Mouse (Mus musculus): Measurements from ENCODE around the gene Pdilt. TPM values are rescaled to one million over a fixed set of nuclear protein-coding genes. Genes with fewer than 3 reads are reported as not detected.

The Pdilt gene
- polyA plus RNA-seq, 1 experiment from 2014 or later = not detected

DNA sequence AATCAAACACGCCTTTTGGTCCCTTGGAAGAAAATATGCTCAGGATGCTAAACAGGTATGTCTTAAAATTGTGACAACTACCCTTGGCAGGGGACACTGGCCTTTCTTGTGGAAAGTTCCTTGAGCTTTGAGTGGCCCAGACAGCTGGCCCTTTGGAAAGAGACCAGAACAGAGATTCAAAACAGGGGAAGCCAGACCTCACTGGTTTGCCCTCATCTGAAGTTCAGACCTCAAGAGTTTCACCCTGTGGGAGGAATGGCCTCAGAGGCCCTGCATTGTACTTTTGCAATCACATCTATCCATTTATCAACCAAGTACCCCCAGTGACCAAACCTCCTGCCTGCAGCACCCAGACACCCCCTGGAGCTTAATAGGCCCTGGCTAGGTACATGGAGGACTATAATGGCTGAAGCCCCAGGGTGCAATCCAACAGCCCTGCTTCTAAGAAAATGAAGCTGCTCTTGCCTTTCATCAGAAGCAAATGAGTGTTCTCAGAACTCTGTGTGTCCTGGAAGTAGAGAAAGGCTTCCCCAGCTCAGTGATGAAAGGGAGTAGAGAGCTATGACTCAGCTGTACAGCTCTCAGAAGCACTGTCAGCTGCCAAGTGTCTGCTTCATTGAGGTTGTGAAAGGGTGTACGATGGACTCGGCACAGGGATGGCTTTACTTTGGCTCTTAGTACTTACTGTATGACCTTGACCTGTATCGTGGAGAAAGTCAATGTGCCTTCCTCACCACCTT lies 33.1 kb downstream of the Pdilt start:
- WGBS = 82% methylated on average over 4 of the region's 4 CpGs
- Histone ChIP-seq H3K27ac (no peak overlapping the region), H3K9ac (no peak overlapping the region), H3K4me3 (no peak overlapping the region), H3K4me1 (no peaks in the 10 kb centered on the region), H3K9me3 (no peaks in the 10 kb centered on the region), H3K27me3 (no peaks in the 10 kb centered on the region), H3K36me3 (no peaks in the 10 kb centered on the region), H3K4me2 (replicated peaks) (no peak overlapping the region)
- ATAC-seq (ENCODE audit: insufficient number of reproducible peaks, insufficient read depth, low FRiP score, low TSS enrichment) = no peak

DNA sequence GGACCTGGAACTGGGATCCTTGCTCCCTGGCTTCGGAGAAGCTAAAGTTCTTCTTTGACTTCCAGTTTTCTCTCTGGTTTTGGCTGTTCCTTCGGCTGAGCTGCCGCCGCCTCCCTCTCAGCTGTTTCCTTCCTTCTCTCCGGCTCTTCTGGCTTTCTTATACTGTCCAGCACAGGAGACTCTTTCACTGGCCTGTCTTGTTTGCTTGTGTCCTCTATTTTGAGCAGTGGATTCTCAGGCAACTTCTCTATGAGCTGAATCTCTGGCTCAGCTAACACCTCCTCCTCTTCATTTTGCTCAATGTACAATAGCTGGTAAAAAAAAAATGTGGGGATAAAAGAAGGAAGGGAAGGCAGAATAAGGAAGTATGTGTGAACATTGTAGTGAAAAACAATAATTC lies 36.6 kb downstream of the Pdilt start:
- no peaks in the 10 kb centered on the region for H3K4me1 ChIP-seq
- no peak overlapping the region for H3K4me3 ChIP-seq
- no peak overlapping the region for H3K9ac ChIP-seq
- H3K27me3 ChIP-seq = no peaks in the 10 kb centered on the region
- ATAC-seq (ENCODE audit: insufficient number of reproducible peaks, insufficient read depth, low FRiP score, low TSS enrichment) = no peak
- H3K4me2 ChIP-seq (replicated peaks) = no peak overlapping the region
- H3K36me3 ChIP-seq = no peaks in the 10 kb centered on the region
- 86% methylated on average over 5 of the region's 5 CpGs for WGBS
- no peaks in the 10 kb centered on the region for H3K9me3 ChIP-seq
- H3K27ac ChIP-seq = no peak overlapping the region

DNA sequence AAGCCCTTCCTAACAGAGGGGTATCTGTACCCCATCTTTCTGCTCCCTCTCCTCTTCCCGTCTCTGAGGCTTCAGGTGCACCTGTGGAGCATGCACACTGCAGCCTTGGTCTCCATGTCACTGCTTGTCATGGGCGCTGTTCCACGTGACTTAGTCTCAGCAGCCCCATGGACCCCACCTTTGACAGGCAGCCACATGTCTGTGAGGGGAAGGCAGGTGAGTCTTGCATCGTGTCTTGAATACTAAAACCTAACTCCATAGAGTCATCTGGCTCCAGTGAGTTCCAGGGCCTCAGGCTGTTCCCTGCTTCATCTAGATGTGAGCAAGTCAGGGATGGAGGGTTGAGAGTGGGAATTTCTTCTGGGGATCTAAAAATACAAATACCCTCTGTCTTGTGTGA lies 39.1 kb downstream of the Pdilt start:
- ATAC-seq (ENCODE audit: insufficient number of reproducible peaks, insufficient read depth, low FRiP score, low TSS enrichment) = no peak

DNA sequence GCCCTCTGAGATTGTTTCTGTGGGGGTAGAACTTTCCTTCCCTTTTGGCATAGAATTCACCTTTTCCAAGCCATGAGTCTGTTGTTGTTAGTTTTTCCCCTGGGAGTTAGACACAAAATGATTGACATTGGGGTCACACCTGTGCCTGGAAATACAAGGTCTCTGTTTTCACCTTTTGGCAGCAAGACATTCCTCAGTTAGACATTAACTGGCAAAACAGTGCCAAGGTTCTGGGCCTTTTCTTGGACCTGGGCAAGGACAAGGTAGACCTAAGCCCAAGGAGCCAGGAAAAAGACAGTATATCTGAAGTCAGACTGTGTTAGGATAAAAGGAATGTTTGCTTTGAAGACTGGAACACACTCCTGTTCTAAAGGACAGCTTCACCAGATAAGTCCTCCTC lies 44.0 kb downstream of the Pdilt start, which contains the start of gene Umod:
Umod (minus strand) TSS at position 27 of the 400 bp plus-strand sequence.
- Histone ChIP-seq H3K9ac (no peak within 1 kb of the TSS), H3K4me2 (replicated peaks) (no peak within 1 kb of the TSS), H3K27ac (no peak within 1 kb of the TSS), H3K36me3 (no peaks in the 10 kb centered on the region), H3K4me3 (no peak within 1 kb of the TSS), H3K9me3 (no peaks in the 10 kb centered on the region), H3K4me1 (no peaks in the 10 kb centered on the region), H3K27me3 (no peaks in the 10 kb centered on the region)
- ATAC-seq (ENCODE audit: insufficient number of reproducible peaks, insufficient read depth, low FRiP score, low TSS enrichment) = no peak

More for the DNA sequence above, 39.1 kb downstream of the Pdilt start:
- no peak overlapping the region for H3K27ac ChIP-seq
- no peak overlapping the region for H3K4me2 ChIP-seq (replicated peaks)
- WGBS = 85% methylated on average over 4 of the region's 4 CpGs
- H3K36me3 ChIP-seq = no peaks in the 10 kb centered on the region
- H3K27me3 ChIP-seq = no peaks in the 10 kb centered on the region
- H3K9me3 ChIP-seq = no peaks in the 10 kb centered on the region
- H3K9ac ChIP-seq = no peak overlapping the region
- no peaks in the 10 kb centered on the region for H3K4me1 ChIP-seq
- no peak overlapping the region for H3K4me3 ChIP-seq

DNA sequence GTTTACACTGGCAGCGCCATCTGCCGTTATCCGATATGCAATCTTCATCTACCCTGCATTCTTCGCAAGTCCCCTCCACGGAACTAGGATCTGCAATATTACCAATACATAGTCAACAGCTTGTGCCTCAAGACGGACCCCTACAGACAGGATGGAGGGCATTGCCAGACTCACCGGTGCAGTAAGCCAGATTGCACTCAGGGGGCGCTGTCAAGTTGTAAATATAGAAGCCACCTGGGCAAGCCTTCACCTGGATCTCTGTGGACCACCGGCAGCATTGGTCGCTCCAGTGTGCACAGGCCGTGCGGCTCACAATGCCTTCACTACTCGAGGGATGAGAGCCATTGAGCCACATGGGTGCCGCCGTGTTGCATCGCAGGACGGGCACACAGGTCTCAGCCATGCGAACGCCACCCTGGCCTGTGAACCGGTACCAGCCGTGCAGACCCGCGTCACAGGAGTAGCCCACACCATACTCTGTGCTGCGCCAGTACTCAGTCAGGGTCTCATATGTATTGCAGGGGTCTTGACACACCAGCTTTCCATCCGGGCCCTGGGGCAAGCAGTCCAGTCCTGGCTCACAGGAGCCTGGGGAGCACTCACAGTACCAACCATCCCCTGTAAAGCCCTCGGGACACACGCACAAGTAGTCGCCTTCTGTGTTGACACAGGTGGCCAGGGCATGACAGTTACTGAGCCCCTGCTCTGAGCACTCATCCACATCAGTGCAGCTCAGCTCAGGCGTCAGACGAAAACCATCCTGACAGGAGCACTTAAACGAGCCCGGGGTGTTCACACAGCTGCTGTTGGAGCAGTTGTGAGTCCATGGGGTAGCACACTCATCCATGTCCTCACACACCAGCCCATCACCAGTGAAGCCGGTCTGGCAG lies 46.5 kb downstream of the Pdilt start:
- peak; percentile 62; the same call in 1 of the 2 replicates for ATAC-seq (ENCODE audit: insufficient number of reproducible peaks, insufficient read depth, low FRiP score, low TSS enrichment)
- no peaks in the 10 kb centered on the region for H3K4me1 ChIP-seq
- 70% methylated on average over 33 of the region's 33 CpGs for WGBS

DNA sequence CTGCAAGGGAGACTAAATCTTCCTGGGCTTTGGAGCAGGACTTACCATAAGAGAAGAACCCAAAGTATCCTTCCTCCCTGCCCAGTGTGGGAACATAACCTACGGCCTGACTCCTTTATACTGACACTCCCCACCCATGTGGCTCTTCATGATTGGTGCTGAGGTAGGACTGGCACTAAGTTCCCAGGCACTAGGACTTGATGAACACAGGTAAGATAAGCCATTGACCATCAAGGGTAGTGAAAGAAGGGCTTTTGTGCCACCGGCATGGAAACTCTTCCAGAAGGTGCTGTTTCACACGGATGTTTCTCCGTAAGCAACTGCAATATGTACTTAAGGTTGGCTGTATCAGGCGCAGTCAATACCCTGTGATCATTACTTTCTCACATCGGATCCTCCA lies 64.1 kb downstream of the Pdilt start, which contains the start of gene Gp2:
Gp2 (minus strand) TSS at position 101 of the 400 bp plus-strand sequence.
- no peak for ATAC-seq (ENCODE audit: insufficient number of reproducible peaks, insufficient read depth, low FRiP score, low TSS enrichment)
- 91% methylated on average over 6 of the region's 6 CpGs for WGBS
- H3K27me3 ChIP-seq = no peaks in the 10 kb centered on the region

More for the DNA sequence above, 46.5 kb downstream of the Pdilt start:
- Histone ChIP-seq H3K4me2 (replicated peaks) (no peak overlapping the region), H3K36me3 (no peaks in the 10 kb centered on the region), H3K9me3 (no peaks in the 10 kb centered on the region), H3K4me3 (no peak overlapping the region), H3K27ac (no peak overlapping the region), H3K27me3 (no peaks in the 10 kb centered on the region), H3K9ac (no peak overlapping the region)

DNA sequence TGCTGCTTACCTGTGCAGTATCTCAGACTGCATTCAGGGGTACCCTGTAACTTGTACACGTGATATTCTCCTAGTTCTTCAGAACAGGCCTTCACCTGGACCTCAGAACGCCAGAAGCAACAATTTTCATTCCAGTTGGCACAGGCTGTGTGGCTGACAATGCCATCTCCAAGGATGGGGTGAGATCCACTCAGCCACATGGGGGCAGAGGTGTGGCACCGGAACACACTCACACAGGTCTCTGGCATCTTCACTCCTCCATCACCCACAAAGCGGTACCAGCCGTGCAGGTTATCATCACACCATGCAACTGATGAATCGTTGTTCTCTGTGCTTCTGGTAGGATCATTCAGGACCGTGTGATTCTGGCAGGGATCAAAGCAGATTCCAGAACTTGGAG lies 69.1 kb downstream of the Pdilt start:
- 81% methylated on average over 7 of the region's 7 CpGs for WGBS
- Histone ChIP-seq H3K4me3 (no peak overlapping the region), H3K9ac (no peak overlapping the region), H3K4me1 (no peaks in the 10 kb centered on the region), H3K4me2 (replicated peaks) (no peak overlapping the region), H3K9me3 (no peaks in the 10 kb centered on the region), H3K36me3 (no peaks in the 10 kb centered on the region), H3K27ac (no peak overlapping the region), H3K27me3 (no peaks in the 10 kb centered on the region)
- no peak for ATAC-seq (ENCODE audit: insufficient number of reproducible peaks, insufficient read depth, low FRiP score, low TSS enrichment)

More for the DNA sequence above, 64.1 kb downstream of the Pdilt start, which contains the start of gene Gp2:
- no peaks in the 10 kb centered on the region for H3K36me3 ChIP-seq
- H3K9ac ChIP-seq = no peak within 1 kb of the TSS
- H3K27ac ChIP-seq = no peak within 1 kb of the TSS
- no peaks in the 10 kb centered on the region for H3K9me3 ChIP-seq
- H3K4me1 ChIP-seq = no peaks in the 10 kb centered on the region
- no peak within 1 kb of the TSS for H3K4me3 ChIP-seq
- no peak within 1 kb of the TSS for H3K4me2 ChIP-seq (replicated peaks)

DNA sequence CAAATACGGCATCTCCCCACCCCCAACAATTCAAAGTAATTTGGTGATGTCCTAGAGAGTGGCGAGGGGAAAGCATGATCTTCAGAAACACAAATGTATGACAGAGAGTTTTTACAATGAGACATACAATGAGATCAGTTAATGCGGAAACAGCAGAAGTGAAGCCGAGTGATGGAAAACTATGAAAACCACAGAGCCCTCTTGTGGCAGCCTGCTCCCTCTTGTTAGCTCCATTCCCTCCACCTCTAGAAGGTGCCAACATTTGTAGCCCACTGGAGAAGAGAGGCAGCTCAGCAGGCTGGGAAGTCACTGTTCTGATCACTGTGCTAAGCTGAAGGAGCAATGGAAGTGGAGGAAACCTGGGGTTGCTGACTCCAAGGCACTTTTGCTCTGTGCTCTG lies 79.4 kb downstream of the Pdilt start:
- Histone ChIP-seq H3K36me3 (no peaks in the 10 kb centered on the region), H3K9ac (no peak overlapping the region), H3K9me3 (no peaks in the 10 kb centered on the region), H3K27ac (no peak overlapping the region), H3K4me1 (no peaks in the 10 kb centered on the region), H3K27me3 (no peaks in the 10 kb centered on the region), H3K4me3 (no peak overlapping the region), H3K4me2 (replicated peaks) (no peak overlapping the region)
- ATAC-seq (ENCODE audit: insufficient number of reproducible peaks, insufficient read depth, low FRiP score, low TSS enrichment) = no peak
- 76% methylated on average over 4 of the region's 4 CpGs for WGBS

DNA sequence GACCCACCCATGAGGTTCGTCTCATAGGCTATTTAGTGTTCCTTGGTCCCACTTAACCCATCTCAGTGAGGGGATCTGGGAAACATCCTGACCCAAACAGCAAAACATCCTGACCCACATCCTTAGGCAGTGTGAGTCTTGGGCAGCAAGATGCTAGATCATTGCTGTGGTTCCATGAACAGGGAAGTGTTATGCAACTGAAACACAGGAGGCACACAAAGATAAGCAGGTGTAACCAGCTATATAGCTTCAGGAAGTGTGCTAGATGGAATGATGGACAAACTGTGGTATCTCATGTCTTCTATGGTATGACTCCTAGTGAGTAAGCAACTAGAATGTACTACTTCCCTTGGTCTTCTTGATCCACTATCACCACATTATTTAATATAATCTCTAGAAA lies 81.4 kb downstream of the Pdilt start:
- Histone ChIP-seq H3K4me1 (no peaks in the 10 kb centered on the region), H3K27ac (no peak overlapping the region), H3K9me3 (no peaks in the 10 kb centered on the region), H3K4me3 (no peak overlapping the region), H3K9ac (no peak overlapping the region), H3K36me3 (no peaks in the 10 kb centered on the region), H3K4me2 (replicated peaks) (no peak overlapping the region), H3K27me3 (no peaks in the 10 kb centered on the region)
- WGBS = 72% methylated on average over 1 of the region's 1 CpGs
- no peak for ATAC-seq (ENCODE audit: insufficient number of reproducible peaks, insufficient read depth, low FRiP score, low TSS enrichment)

Other genes with a start within 250 kb of the Pdilt start
- gene Gp2, start 64.2 kb downstream of the Pdilt start, polyA plus RNA-seq (2016; fragmentation: Nextera tagmentation; extraction: Ambion mirVana) = not detected in 2 replicates
- not detected in 2 replicates for gene Umod, start 44.2 kb downstream of the Pdilt start, polyA plus RNA-seq (2016; fragmentation: Nextera tagmentation; extraction: Ambion mirVana)
- not detected in 2 replicates for gene Acsm5, start 4.0 kb downstream of the Pdilt start, polyA plus RNA-seq (2016; fragmentation: Nextera tagmentation; extraction: Ambion mirVana)
- gene Acsm2, start 30.9 kb upstream of the Pdilt start, polyA plus RNA-seq (2016; fragmentation: Nextera tagmentation; extraction: Ambion mirVana) = not detected in 2 replicates
- gene Acsm1, start 83.5 kb upstream of the Pdilt start, polyA plus RNA-seq (2016; fragmentation: Nextera tagmentation; extraction: Ambion mirVana) = not detected in 2 replicates
- 3.9 and 5.3 TPM in 2 replicates for gene Acsm4, start 166.5 kb upstream of the Pdilt start, polyA plus RNA-seq (2016; fragmentation: Nextera tagmentation; extraction: Ambion mirVana)
- 87.5 and 93.7 TPM in 2 replicates for gene Thumpd1, start 197.3 kb upstream of the Pdilt start, polyA plus RNA-seq (2016; fragmentation: Nextera tagmentation; extraction: Ambion mirVana)
- 0.05 and 0.25 TPM in 2 replicates for gene Acsm3, start 237.4 kb upstream of the Pdilt start, polyA plus RNA-seq (2016; fragmentation: Nextera tagmentation; extraction: Ambion mirVana)

All from embryonic facial prominence, embryonic 12.5 days (tissue).